Mouse (Mus musculus): ENCODE results near the gene Parl.

The Parl gene

DNA sequence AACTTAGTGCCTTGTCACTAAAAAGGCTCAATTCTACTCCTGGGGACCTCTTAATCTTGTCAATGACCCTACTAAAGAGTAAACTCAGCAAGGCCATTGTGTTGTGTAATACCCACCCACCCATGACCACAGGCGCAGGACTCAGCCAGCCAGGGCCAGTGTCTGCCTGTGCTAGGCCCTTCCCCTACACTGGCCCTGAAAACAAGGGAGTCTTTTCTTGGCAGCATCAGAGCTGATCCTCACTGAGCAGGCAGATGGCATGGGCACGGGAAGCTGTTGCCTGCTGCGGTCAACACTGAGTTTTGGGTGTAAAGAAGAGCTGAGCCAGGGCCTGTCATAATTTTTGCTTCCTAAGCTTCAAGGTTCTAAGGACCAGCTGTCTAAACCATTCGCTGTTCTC, 64.8 kb downstream of the Parl start:
- DNase-seq (ENCODE audit: low spot score in 2 of 2): peak; percentile 31 to 35

DNA sequence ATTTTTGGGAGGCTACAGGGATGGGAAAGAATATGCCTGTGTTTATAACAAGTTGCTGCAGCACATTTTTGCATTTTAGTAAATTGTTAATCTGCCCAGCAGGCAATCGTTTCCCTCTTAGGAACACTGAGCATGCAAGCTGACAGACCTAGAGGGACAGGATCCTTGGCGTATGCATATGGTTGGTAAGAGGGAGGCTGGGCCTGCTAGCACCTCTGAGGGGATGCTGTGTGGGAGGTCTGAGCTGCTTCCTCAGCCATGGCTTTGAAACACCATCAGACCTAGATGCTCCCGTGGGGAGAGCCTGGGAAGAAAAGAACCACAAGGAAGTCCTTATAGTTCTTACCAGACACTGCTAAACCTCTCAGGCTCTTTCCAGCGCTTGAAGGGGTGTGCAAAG, 67.8 kb downstream of the Parl start:
- DNase-seq (ENCODE audit: low spot score in 2 of 2): no peak
